24 mouse cellular contexts compared by ENCODE assay signal in the genomic region with DNA sequence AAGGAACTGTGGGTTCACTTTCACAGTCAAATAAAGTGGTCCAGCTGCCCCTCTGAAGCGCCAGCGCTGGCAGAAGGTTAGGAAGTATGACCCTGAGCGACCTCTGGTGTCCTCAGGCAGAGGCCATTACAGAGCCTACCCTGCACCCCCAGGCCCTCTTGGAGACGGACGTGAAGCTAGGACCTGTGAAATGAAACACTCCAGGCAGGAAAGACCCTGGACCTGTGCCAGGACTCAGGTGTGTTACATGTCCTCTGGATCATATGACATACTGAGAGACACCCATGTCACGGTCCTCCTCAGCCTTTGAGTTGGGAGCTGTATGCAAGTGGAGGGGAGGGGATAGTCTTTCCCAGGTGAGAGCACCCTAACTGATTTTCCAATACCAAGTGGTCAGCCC.
DNase-seq lines count a peak whose midpoint lies in the region; ATAC-seq and TF ChIP-seq lines count a peak whose summit lies in the region.
"Had no signal": no experiment of that assay in that cellular context is flagged by ENCODE, and none has a peak within 500 bp of the region (broad histone marks: within the 10 kb centered on the region; RNA-seq: fewer than 3 reads in every experiment).

No protein-coding gene starts in this region.

- peaks cover 11% of the 10 kb centered on the region for H3K36me3 ChIP-seq in heart, embryonic 10.5 days
- H3K36me3 ChIP-seq in heart, embryonic 11.5 days (ENCODE audit: control insufficient read depth, insufficient read depth, low read length): peaks cover 5% of the 10 kb centered on the region; the same call in 1 of the 2 replicates
- peaks cover 18% of the 10 kb centered on the region for H3K36me3 ChIP-seq in heart, postnatal 0 days (replicated peaks; ENCODE audit: control insufficient read depth, insufficient read depth, low read length)
- H3K36me3 ChIP-seq in limb, embryonic 10.5 days: no peaks in the 10 kb centered on the region
- H3K36me3 ChIP-seq: embryonic facial prominence, embryonic 13.5 days; stomach, embryonic 15.5 days had no signal

- no peak for TF ChIP-seq CTCF in heart, postnatal 0 days (IDR thresholded peaks at IDR 0.05; ENCODE audit: low read depth)

- H3K4me3 ChIP-seq in heart, embryonic 10.5 days: no peak overlapping the region
- no peak overlapping the region for H3K4me3 ChIP-seq in heart, embryonic 11.5 days (ENCODE audit: low read depth, low read length)
- no peak overlapping the region for H3K4me3 ChIP-seq in heart, postnatal 0 days (ENCODE audit: low read depth, low read length)
- H3K4me3 ChIP-seq in limb, embryonic 10.5 days: no peak overlapping the region
- H3K4me3 ChIP-seq: embryonic facial prominence, embryonic 13.5 days; erythroblast, embryonic 14.5 days; liver, embryonic 13.5 days; stomach, embryonic 15.5 days had no signal

- no peak for ATAC-seq in heart, embryonic 11.5 days (replicated peaks; ENCODE audit: insufficient number of reproducible peaks, low FRiP score, low TSS enrichment)
- ATAC-seq in heart, postnatal 0 days (ENCODE audit: insufficient read depth, low read depth): no peak
- ATAC-seq: activated CD4-positive, CD25-positive, alpha-beta regulatory T cell, adult 4 months; forebrain, embryonic 16.5 days; hindbrain, embryonic 16.5 days; midbrain, embryonic 16.5 days had no signal

- no peaks in the 10 kb centered on the region for H3K9me3 ChIP-seq in heart, embryonic 10.5 days
- H3K9me3 ChIP-seq in heart, embryonic 11.5 days (replicated peaks; ENCODE audit: control insufficient read depth, low read length): 0 out of 2 replicates have a peak, but pooled peaks cover 2% of the 10 kb centered on the region
- no peaks in the 10 kb centered on the region for H3K9me3 ChIP-seq in heart, postnatal 0 days (replicated peaks; ENCODE audit: control insufficient read depth, low read length)
- H3K9me3 ChIP-seq in limb, embryonic 10.5 days (replicated peaks): no peaks in the 10 kb centered on the region
- H3K9me3 ChIP-seq: embryonic facial prominence, embryonic 13.5 days; liver, embryonic 13.5 days; stomach, embryonic 15.5 days had no signal

- peak overlapping the region; percentile 42; the same call in 1 of the 2 replicates for H3K27ac ChIP-seq in heart, embryonic 10.5 days
- H3K27ac ChIP-seq in heart, embryonic 11.5 days (ENCODE audit: low read depth, low read length): no peak overlapping the region
- H3K27ac ChIP-seq in heart, postnatal 0 days (ENCODE audit: low read depth): peak overlapping the region; percentile 27
- H3K27ac ChIP-seq in limb, embryonic 10.5 days: 0 out of 2 replicates have a peak overlapping the region, but pooled peaks have one; percentile 53
- H3K27ac ChIP-seq: embryonic facial prominence, embryonic 13.5 days; liver, embryonic 13.5 days; stomach, embryonic 15.5 days had no signal

- intact Hi-C loops in heart, postnatal 25 days (cut with DNase I): no loop called here

- H3K4me1 ChIP-seq in heart, embryonic 10.5 days: peaks cover 67% of the 10 kb centered on the region
- peaks cover 38% of the 10 kb centered on the region for H3K4me1 ChIP-seq in heart, embryonic 11.5 days (ENCODE audit: control insufficient read depth, insufficient read depth, low read length)
- peaks cover 35% of the 10 kb centered on the region for H3K4me1 ChIP-seq in heart, postnatal 0 days (ENCODE audit: control insufficient read depth, insufficient read depth)
- peaks cover 53% of the 10 kb centered on the region for H3K4me1 ChIP-seq in limb, embryonic 10.5 days

- 56% methylated on average over 6 of the region's 6 CpGs for WGBS in heart, embryonic 10.5 days
- WGBS in heart, embryonic 11.5 days (ENCODE audit: insufficient replicate concordance): 49% methylated on average over 6 of the region's 6 CpGs
- WGBS in heart, postnatal 0 days: 48% methylated on average over 6 of the region's 6 CpGs
- WGBS in limb, embryonic 10.5 days: 56% methylated on average over 6 of the region's 6 CpGs

- peak; percentile 46 for DNase-seq in cerebellum, adult 11-12 months
- DNase-seq in cerebellum, postnatal 10 days: no peak
- DNase-seq in heart, embryonic 10.5 days (ENCODE audit: low spot score): no peak
- DNase-seq in heart, postnatal 0 days (ENCODE audit: low spot score): no peak
- DNase-seq in heart, postnatal 25 days (ENCODE audit: low spot score): no peak
- DNase-seq in limb, embryonic 10.5 days (ENCODE audit: low spot score): no peak
- DNase-seq: adrenal gland, adult 2 months; cerebellum, adult 9-10 months; embryo, embryonic 11 days; kidney, adult 18-20 months; kidney, postnatal 4 days; liver, embryonic 13.5 days; lung, embryonic 14.5 days; lung, postnatal 14 days; right cerebral cortex, postnatal 25 days had no signal

- no peak overlapping the region for H3K4me2 ChIP-seq in heart, embryonic 11.5 days
- no peak overlapping the region for H3K4me2 ChIP-seq in heart, postnatal 0 days (ENCODE audit: low read depth, low read length)
- H3K4me2 ChIP-seq: embryonic facial prominence, embryonic 13.5 days; liver, embryonic 13.5 days; lung, embryonic 14.5 days; stomach, embryonic 15.5 days had no signal

- TF ChIP-seq EP300 in heart, postnatal 0 days (IDR thresholded peaks at IDR 0.05; ENCODE audit: low read depth): no peak

- H3K9ac ChIP-seq in heart, embryonic 11.5 days (ENCODE audit: low read depth, low read length): no peak overlapping the region
- H3K9ac ChIP-seq in heart, postnatal 0 days (replicated peaks; ENCODE audit: low read depth, low read length): no peak overlapping the region
- H3K9ac ChIP-seq: embryonic facial prominence, embryonic 13.5 days; liver, embryonic 13.5 days; lung, embryonic 14.5 days; stomach, embryonic 15.5 days had no signal

- H3K27me3 ChIP-seq in heart, embryonic 10.5 days (ENCODE audit: insufficient read depth, poor library complexity, severe bottlenecking): no peaks in the 10 kb centered on the region
- H3K27me3 ChIP-seq in heart, embryonic 11.5 days (ENCODE audit: control insufficient read depth, insufficient read depth, low read length): no peaks in the 10 kb centered on the region
- H3K27me3 ChIP-seq in heart, postnatal 0 days (ENCODE audit: control insufficient read depth, insufficient read depth, low read length): no peaks in the 10 kb centered on the region
- H3K27me3 ChIP-seq in limb, embryonic 10.5 days (ENCODE audit: low read depth, poor library complexity, severe bottlenecking): no peaks in the 10 kb centered on the region
- H3K27me3 ChIP-seq: CH12.LX; embryonic facial prominence, embryonic 13.5 days; liver, embryonic 13.5 days; stomach, embryonic 15.5 days had no signal
